Comparison of ENCODE assay signal across 9 mouse cellular contexts in genomic region chr8:125067596-125067960, GRCm38 (mm10). TPM values are rescaled to one million over a fixed set of nuclear protein-coding genes. Genes with fewer than 3 reads are reported as not detected.
DNase-seq lines count a peak whose midpoint lies in the region; ATAC-seq and TF ChIP-seq lines count a peak whose summit lies in the region.
"Had no signal": no experiment of that assay in that cellular context is flagged by ENCODE, and none has a peak within 500 bp of the region (broad histone marks: within the 10 kb centered on the region; RNA-seq: fewer than 3 reads in every experiment).

No protein-coding gene starts in this region.

- H3K36me3 ChIP-seq in neural tube, embryonic 11.5 days (ENCODE audit: control insufficient read depth, insufficient read depth, low read length), result no peaks in the 10 kb centered on the region
- no peaks in the 10 kb centered on the region for H3K36me3 ChIP-seq in intestine, embryonic 14.5 days (ENCODE audit: control insufficient read depth, insufficient read depth, low read length)
- no peaks in the 10 kb centered on the region for H3K36me3 ChIP-seq in liver, embryonic 11.5 days (ENCODE audit: control insufficient read depth, insufficient read depth, low read length)
- no peaks in the 10 kb centered on the region for H3K36me3 ChIP-seq in midbrain, postnatal 0 days (ENCODE audit: insufficient read depth, low read length)

- DNase-seq in neural tube, embryonic 11.5 days (ENCODE audit: low spot score), result no peak
- no peak for DNase-seq in neural tube, embryonic 10.5 days (ENCODE audit: extremely low spot score, low spot score)
- peak; percentile 67 to 72 for DNase-seq in heart, adult 18-20 months
- DNase-seq in intestine, embryonic 14.5 days (ENCODE audit: low spot score), result no peak
- no peak for DNase-seq in liver, embryonic 11.5 days (ENCODE audit: low spot score)
- DNase-seq in midbrain, postnatal 0 days (ENCODE audit: low spot score), result peak; percentile 55
- DNase-seq in ovary, postnatal 14 days (ENCODE audit: low spot score), result no peak
- no peak for DNase-seq in right cerebral cortex, adult 18-20 months

- H3K27me3 ChIP-seq in neural tube, embryonic 11.5 days (ENCODE audit: control insufficient read depth, insufficient read depth, low read length), result no peaks in the 10 kb centered on the region
- no peaks in the 10 kb centered on the region for H3K27me3 ChIP-seq in intestine, embryonic 14.5 days (replicated peaks; ENCODE audit: control insufficient read depth, insufficient read depth, low read length)
- no peaks in the 10 kb centered on the region for H3K27me3 ChIP-seq in liver, embryonic 11.5 days (replicated peaks; ENCODE audit: control insufficient read depth, insufficient read depth, low read length)
- H3K27me3 ChIP-seq in midbrain, postnatal 0 days (ENCODE audit: insufficient read depth, low read length), result no peaks in the 10 kb centered on the region

- no peaks in the 10 kb centered on the region for H3K4me1 ChIP-seq in neural tube, embryonic 11.5 days (ENCODE audit: control insufficient read depth, insufficient read depth, low read length)
- no peaks in the 10 kb centered on the region for H3K4me1 ChIP-seq in intestine, embryonic 14.5 days (replicated peaks; ENCODE audit: control insufficient read depth, insufficient read depth, low read length)
- 0 out of 2 replicates have a peak, but pooled peaks cover 2% of the 10 kb centered on the region for H3K4me1 ChIP-seq in liver, embryonic 11.5 days (replicated peaks; ENCODE audit: control insufficient read depth, insufficient read depth, low read length)
- no peaks in the 10 kb centered on the region; the same call in 1 of the 2 replicates for H3K4me1 ChIP-seq in midbrain, postnatal 0 days (ENCODE audit: insufficient read depth, low read length)

- 0 out of 2 replicates have a peak overlapping the region, but pooled peaks have one; percentile 35 for H3K27ac ChIP-seq in neural tube, embryonic 11.5 days (ENCODE audit: low read depth, low read length)
- peak overlapping the region; percentile 76 for H3K27ac ChIP-seq in intestine, embryonic 14.5 days (ENCODE audit: low read depth)
- 0 out of 2 replicates have a peak overlapping the region, but pooled peaks have one; percentile 66 for H3K27ac ChIP-seq in liver, embryonic 11.5 days (ENCODE audit: low read depth, low read length)
- peak overlapping the region; percentile 62 for H3K27ac ChIP-seq in midbrain, postnatal 0 days (ENCODE audit: low read depth, low read length)

- H3K4me2 ChIP-seq in neural tube, embryonic 11.5 days (ENCODE audit: low read depth), result no peak overlapping the region
- no peak overlapping the region for H3K4me2 ChIP-seq in intestine, embryonic 14.5 days (ENCODE audit: low read length)
- H3K4me2 ChIP-seq in liver, embryonic 11.5 days, result peak overlapping the region; percentile 47
- no peak overlapping the region for H3K4me2 ChIP-seq in midbrain, postnatal 0 days (ENCODE audit: low read depth, low read length, poor library complexity, severe bottlenecking)

- 81% methylated on average over 9 of the region's 9 CpGs for WGBS in neural tube, embryonic 11.5 days
- WGBS in intestine, embryonic 14.5 days, result 78% methylated on average over 9 of the region's 9 CpGs
- 46% methylated on average over 9 of the region's 9 CpGs for WGBS in liver, embryonic 11.5 days
- WGBS in midbrain, postnatal 0 days, result 53% methylated on average over 9 of the region's 9 CpGs

- no peak overlapping the region for H3K9ac ChIP-seq in neural tube, embryonic 11.5 days (ENCODE audit: low read length)
- H3K9ac ChIP-seq in intestine, embryonic 14.5 days (ENCODE audit: low read length), result no peak overlapping the region
- no peak overlapping the region for H3K9ac ChIP-seq in liver, embryonic 11.5 days (ENCODE audit: low read depth, low read length)
- no peak overlapping the region for H3K9ac ChIP-seq in midbrain, postnatal 0 days (replicated peaks; ENCODE audit: low read length, poor library complexity, severe bottlenecking)

- no peak overlapping the region for H3K4me3 ChIP-seq in neural tube, embryonic 11.5 days (ENCODE audit: low read depth, low read length)
- no peak overlapping the region for H3K4me3 ChIP-seq in intestine, embryonic 14.5 days (ENCODE audit: low read depth, low read length)
- H3K4me3 ChIP-seq in liver, embryonic 11.5 days (ENCODE audit: low read depth, low read length), result no peak overlapping the region
- H3K4me3 ChIP-seq in midbrain, postnatal 0 days (ENCODE audit: low read depth, low read length), result no peak overlapping the region

- no peak for ATAC-seq in neural tube, embryonic 11.5 days (ENCODE audit: insufficient read depth, low FRiP score, low TSS enrichment)
- ATAC-seq in intestine, embryonic 14.5 days (replicated peaks; ENCODE audit: low FRiP score, low TSS enrichment, low read depth), result no peak
- ATAC-seq in liver, embryonic 11.5 days (replicated peaks; ENCODE audit: low FRiP score), result peak; percentile 54; the same call in 1 of the 2 replicates
- ATAC-seq in midbrain, postnatal 0 days (ENCODE audit: low FRiP score), result peak; percentile 44
- ATAC-seq: Patski had no signal

- no peaks in the 10 kb centered on the region for H3K9me3 ChIP-seq in neural tube, embryonic 11.5 days (ENCODE audit: control insufficient read depth, low read length)
- H3K9me3 ChIP-seq in intestine, embryonic 14.5 days (ENCODE audit: control insufficient read depth, low read length), result no peaks in the 10 kb centered on the region
- H3K9me3 ChIP-seq in liver, embryonic 11.5 days (ENCODE audit: control insufficient read depth, low read length), result no peaks in the 10 kb centered on the region
- no peaks in the 10 kb centered on the region for H3K9me3 ChIP-seq in midbrain, postnatal 0 days (ENCODE audit: low read length)

- no peak for TF ChIP-seq CTCF in midbrain, postnatal 0 days (IDR thresholded peaks at IDR 0.05)

RNA-seq across cellular contexts. Expression of gene Disc1, which starts 13.6 kb away (rescaled TPM):
- 0.94 and 1.2 TPM in 2 replicates for polyA plus RNA-seq in neural tube, embryonic 11.5 days (2014; fragmentation: Nextera tagmentation; extraction: Ambion mirVana)
- 1 to 10 TPM; 1.4 to 1.7 TPM for total RNA-seq in heart, adult 18-20 months (2021)
- polyA plus RNA-seq in intestine, embryonic 14.5 days (2014; fragmentation: Nextera tagmentation; extraction: Ambion mirVana), result 1.9 and 2.5 TPM in 2 replicates
- polyA plus RNA-seq in liver, embryonic 11.5 days (2014; fragmentation: Nextera tagmentation; extraction: Ambion mirVana), result 0.82 and 1.2 TPM in 2 replicates
- 6.1 and 8.7 TPM in 2 replicates for total RNA-seq in midbrain, postnatal 0 days (2014; rRNA removed)
- 0.77 and 1.4 TPM in 2 replicates for polyA plus RNA-seq in midbrain, postnatal 0 days (2015; fragmentation: Nextera tagmentation; extraction: Ambion mirVana)

RNA-seq across cellular contexts. Expression of gene Tsnax, which starts 54.8 kb away (rescaled TPM):
- polyA plus RNA-seq in neural tube, embryonic 11.5 days (2014; fragmentation: Nextera tagmentation; extraction: Ambion mirVana), result 147 and 155 TPM in 2 replicates
- total RNA-seq in heart, adult 18-20 months (2021), result 10 to 100 TPM; 68.6 to 73.4 TPM
- polyA plus RNA-seq in intestine, embryonic 14.5 days (2014; fragmentation: Nextera tagmentation; extraction: Ambion mirVana), result 118 and 131 TPM in 2 replicates
- polyA plus RNA-seq in liver, embryonic 11.5 days (2014; fragmentation: Nextera tagmentation; extraction: Ambion mirVana), result 113 and 115 TPM in 2 replicates
- 118 and 130 TPM in 2 replicates for total RNA-seq in midbrain, postnatal 0 days (2014; rRNA removed)
- 221 and 227 TPM in 2 replicates for polyA plus RNA-seq in midbrain, postnatal 0 days (2015; fragmentation: Nextera tagmentation; extraction: Ambion mirVana)

Comparison
In these comparisons a context has a peak if more than half of its experiments do, and no peak if none do; other contexts are left out.
1. ATAC-seq: peak in liver, embryonic 11.5 days (single experiment) and midbrain, postnatal 0 days (single experiment); none in neural tube, embryonic 11.5 days (single experiment) and intestine, embryonic 14.5 days (single experiment).
2. DNase-seq: peak in heart, adult 18-20 months (2 of 2) and midbrain, postnatal 0 days (single experiment); none in neural tube, embryonic 11.5 days (single experiment), neural tube, embryonic 10.5 days (single experiment), intestine, embryonic 14.5 days (single experiment), liver, embryonic 11.5 days (single experiment), ovary, postnatal 14 days (single experiment) and right cerebral cortex, adult 18-20 months (single experiment).
3. Peak in every context shown above with its lines, with median percentiles within 50 percentile points of each other: H3K27ac ChIP-seq.